Comparison of ENCODE assay signal across 30 mouse cellular contexts in the genomic region with DNA sequence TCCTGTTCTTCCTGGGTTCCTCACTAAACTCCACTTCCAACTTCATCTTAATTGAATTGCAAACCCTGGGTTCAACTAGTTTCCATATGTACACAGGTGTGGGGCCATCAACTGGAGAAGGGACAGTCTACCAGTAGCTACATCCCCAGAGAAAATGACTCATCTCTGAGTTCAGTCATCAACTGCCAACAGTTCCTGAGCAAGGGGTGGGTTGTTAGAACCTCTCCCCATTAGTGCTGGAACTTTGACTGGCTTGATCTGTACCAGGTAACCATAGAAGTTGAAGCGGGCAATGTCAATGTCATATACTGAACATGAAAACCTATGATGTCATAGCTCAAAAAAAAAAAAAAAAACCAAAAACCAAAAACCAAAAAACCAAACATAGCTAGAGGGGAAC.
"Had no signal": no experiment of that assay in that cellular context is flagged by ENCODE, and none has a peak within 500 bp of the region (broad histone marks: within the 10 kb centered on the region; RNA-seq: fewer than 3 reads in every experiment).

No protein-coding gene starts in this region.

- H3K27me3 ChIP-seq: limb, embryonic 12.5 days; limb, embryonic 13.5 days; limb, embryonic 15.5 days; liver, embryonic 12.5 days; liver, embryonic 13.5 days; liver, embryonic 15.5 days; lung, embryonic 15.5 days; megakaryocyte, embryonic 14.5 days; midbrain, embryonic 12.5 days; midbrain, embryonic 13.5 days; midbrain, embryonic 15.5 days; neural tube, embryonic 12.5 days had no signal

- H3K27ac ChIP-seq: limb, embryonic 10.5 days; limb, embryonic 12.5 days; limb, embryonic 13.5 days; limb, embryonic 15.5 days; liver, embryonic 12.5 days; liver, embryonic 13.5 days; liver, embryonic 14.5 days; liver, embryonic 15.5 days; lung, embryonic 15.5 days; macrophage; midbrain, embryonic 10.5 days; midbrain, embryonic 12.5 days; midbrain, embryonic 13.5 days; midbrain, embryonic 15.5 days; neural tube, embryonic 12.5 days had no signal

- H3K36me3 ChIP-seq: limb, embryonic 10.5 days; limb, embryonic 12.5 days; limb, embryonic 13.5 days; limb, embryonic 15.5 days; liver, embryonic 12.5 days; liver, embryonic 13.5 days; liver, embryonic 15.5 days; lung, embryonic 15.5 days; midbrain, embryonic 10.5 days; midbrain, embryonic 12.5 days; midbrain, embryonic 13.5 days; midbrain, embryonic 15.5 days; neural tube, embryonic 12.5 days had no signal

- DNase-seq: left cerebral cortex, postnatal 4 days; liver; liver, embryonic 13.5 days; liver, postnatal 0 days; lung, adult 18-20 months; lung, adult 2 months; lung, embryonic 14.5 days; lung, postnatal 10 days; lung, postnatal 14 days; lung, postnatal 36 days; lung, postnatal 4 days; midbrain, embryonic 14.5 days had no signal

- H3K4me2 ChIP-seq: limb, embryonic 12.5 days; limb, embryonic 13.5 days; limb, embryonic 15.5 days; liver, embryonic 11.5 days; liver, embryonic 12.5 days; liver, embryonic 13.5 days; liver, embryonic 15.5 days; lung, embryonic 14.5 days; lung, embryonic 15.5 days; midbrain, embryonic 11.5 days; midbrain, embryonic 12.5 days; midbrain, embryonic 13.5 days; midbrain, embryonic 15.5 days; neural tube, embryonic 12.5 days had no signal

- H3K4me3 ChIP-seq: limb, embryonic 10.5 days; limb, embryonic 12.5 days; limb, embryonic 13.5 days; limb, embryonic 15.5 days; liver, embryonic 12.5 days; liver, embryonic 13.5 days; liver, embryonic 15.5 days; lung, embryonic 15.5 days; megakaryocyte, embryonic 14.5 days; midbrain, embryonic 10.5 days; midbrain, embryonic 12.5 days; midbrain, embryonic 13.5 days; midbrain, embryonic 15.5 days; myocyte; neural tube, embryonic 12.5 days had no signal

- H3K4me1 ChIP-seq: limb, embryonic 10.5 days; limb, embryonic 12.5 days; limb, embryonic 13.5 days; limb, embryonic 15.5 days; liver, embryonic 12.5 days; liver, embryonic 13.5 days; liver, embryonic 15.5 days; lung, embryonic 15.5 days; midbrain, embryonic 15.5 days; neural tube, embryonic 12.5 days had no signal

- H3K9ac ChIP-seq: limb, embryonic 12.5 days; limb, embryonic 13.5 days; limb, embryonic 15.5 days; liver, embryonic 12.5 days; liver, embryonic 13.5 days; liver, embryonic 14.5 days; liver, embryonic 15.5 days; liver, postnatal 0 days; lung, embryonic 14.5 days; lung, embryonic 15.5 days; midbrain, embryonic 12.5 days; midbrain, embryonic 13.5 days; midbrain, embryonic 15.5 days; neural tube, embryonic 12.5 days had no signal

- H3K9me3 ChIP-seq: limb, embryonic 10.5 days; limb, embryonic 12.5 days; limb, embryonic 13.5 days; limb, embryonic 15.5 days; liver, embryonic 12.5 days; liver, embryonic 13.5 days; liver, embryonic 15.5 days; lung, embryonic 15.5 days; megakaryocyte, embryonic 14.5 days; midbrain, embryonic 10.5 days; midbrain, embryonic 12.5 days; midbrain, embryonic 13.5 days; midbrain, embryonic 15.5 days; neural tube, embryonic 12.5 days had no signal
